Comparison of ENCODE assay signal across 28 mouse cellular contexts in the genomic region with DNA sequence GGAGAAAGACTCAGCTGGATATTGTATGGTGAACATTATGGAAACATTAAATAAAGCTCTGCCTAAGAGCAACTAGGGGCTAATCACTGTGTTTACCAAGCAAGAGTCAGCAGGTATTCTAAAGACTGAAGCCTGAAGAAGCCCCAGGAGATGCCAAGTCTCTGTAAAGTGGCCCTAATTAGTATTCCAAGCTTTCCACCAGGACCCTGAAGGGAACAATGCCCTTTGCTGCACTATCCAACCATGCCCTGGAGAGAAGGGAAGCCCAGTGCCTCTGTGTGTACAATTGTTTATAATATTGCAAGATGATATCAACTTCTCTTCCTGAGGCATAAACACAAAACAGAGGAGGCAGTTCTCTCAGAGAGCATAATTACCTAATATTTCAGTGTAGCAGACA.
A peak's percentile ranks its signal among the peaks of the same experiment; 100 is the strongest.
DNase-seq lines count a peak whose midpoint lies in the region; ATAC-seq and TF ChIP-seq lines count a peak whose summit lies in the region.
"Had no signal": no experiment of that assay in that cellular context is flagged by ENCODE, and none has a peak within 500 bp of the region (broad histone marks: within the 10 kb centered on the region; RNA-seq: fewer than 3 reads in every experiment).

No protein-coding gene starts in this region.

- no peak overlapping the region for H3K27ac ChIP-seq in hindbrain, postnatal 0 days
- no peak overlapping the region for H3K27ac ChIP-seq in hindbrain, embryonic 13.5 days
- no peak overlapping the region for H3K27ac ChIP-seq in midbrain, embryonic 15.5 days
- no peak overlapping the region for H3K27ac ChIP-seq in midbrain, embryonic 10.5 days (replicated peaks)
- H3K27ac ChIP-seq in neural tube, embryonic 15.5 days (replicated peaks): no peak overlapping the region
- H3K27ac ChIP-seq: forebrain, embryonic 10.5 days; forebrain, embryonic 13.5 days; heart, adult 2 months; heart, embryonic 10.5 days; heart, embryonic 13.5 days; hindbrain, embryonic 12.5 days had no signal

- no peaks in the 10 kb centered on the region for H3K36me3 ChIP-seq in hindbrain, postnatal 0 days (ENCODE audit: insufficient read depth, low read length)
- H3K36me3 ChIP-seq in hindbrain, embryonic 13.5 days: no peaks in the 10 kb centered on the region
- H3K36me3 ChIP-seq in midbrain, embryonic 15.5 days (replicated peaks): no peaks in the 10 kb centered on the region
- no peaks in the 10 kb centered on the region for H3K36me3 ChIP-seq in midbrain, embryonic 10.5 days
- no peaks in the 10 kb centered on the region for H3K36me3 ChIP-seq in neural tube, embryonic 15.5 days
- H3K36me3 ChIP-seq: forebrain, embryonic 10.5 days; G1E; heart, embryonic 10.5 days; heart, embryonic 13.5 days; hindbrain, embryonic 12.5 days had no signal

- H3K4me2 ChIP-seq in hindbrain, postnatal 0 days (ENCODE audit: low read depth, low read length): no peak overlapping the region
- H3K4me2 ChIP-seq in hindbrain, embryonic 13.5 days: no peak overlapping the region
- H3K4me2 ChIP-seq in midbrain, embryonic 15.5 days: no peak overlapping the region
- H3K4me2 ChIP-seq in neural tube, embryonic 15.5 days: no peak overlapping the region
- H3K4me2 ChIP-seq: forebrain, embryonic 13.5 days; heart, embryonic 13.5 days; hindbrain, embryonic 12.5 days had no signal

- TF ChIP-seq CTCF in hindbrain, postnatal 0 days (IDR thresholded peaks at IDR 0.05; ENCODE audit: low read depth): no peak

- no peak overlapping the region for H3K4me3 ChIP-seq in hindbrain, postnatal 0 days (ENCODE audit: low read length)
- no peak overlapping the region for H3K4me3 ChIP-seq in hindbrain, embryonic 13.5 days
- no peak overlapping the region for H3K4me3 ChIP-seq in midbrain, embryonic 15.5 days
- no peak overlapping the region for H3K4me3 ChIP-seq in midbrain, embryonic 10.5 days
- H3K4me3 ChIP-seq in neural tube, embryonic 15.5 days (replicated peaks): no peak overlapping the region
- H3K4me3 ChIP-seq: forebrain, embryonic 10.5 days; forebrain, embryonic 13.5 days; heart, adult 2 months; heart, embryonic 10.5 days; heart, embryonic 13.5 days; hindbrain, embryonic 12.5 days had no signal

- H3K9me3 ChIP-seq in hindbrain, postnatal 0 days (ENCODE audit: low read length): no peaks in the 10 kb centered on the region
- H3K9me3 ChIP-seq in hindbrain, embryonic 13.5 days: no peaks in the 10 kb centered on the region
- H3K9me3 ChIP-seq in midbrain, embryonic 15.5 days: no peaks in the 10 kb centered on the region
- no peaks in the 10 kb centered on the region for H3K9me3 ChIP-seq in midbrain, embryonic 10.5 days (replicated peaks)
- no peaks in the 10 kb centered on the region for H3K9me3 ChIP-seq in neural tube, embryonic 15.5 days (replicated peaks)
- H3K9me3 ChIP-seq: forebrain, embryonic 10.5 days; forebrain, embryonic 13.5 days; heart, embryonic 10.5 days; heart, embryonic 13.5 days; hindbrain, embryonic 12.5 days had no signal

- ATAC-seq in hindbrain, postnatal 0 days: peak; percentile 29; the same call in 1 of the 2 replicates
- ATAC-seq in hindbrain, embryonic 13.5 days (ENCODE audit: low FRiP score): no peak
- ATAC-seq in midbrain, embryonic 15.5 days (replicated peaks): 0 out of 2 replicates have a peak, but pooled peaks have one; percentile 58
- ATAC-seq in neural tube, embryonic 15.5 days (ENCODE audit: low FRiP score): peak; percentile 35; the same call in 1 of the 2 replicates
- ATAC-seq: forebrain, embryonic 13.5 days; forebrain, embryonic 16.5 days; Patski had no signal

- DNase-seq in hindbrain, postnatal 0 days (ENCODE audit: low spot score): no peak
- DNase-seq in lung, postnatal 10 days: peak; percentile 10
- no peak for DNase-seq in lung, adult 18-20 months
- no peak for DNase-seq in midbrain, embryonic 10.5 days (ENCODE audit: low spot score)
- DNase-seq in neural tube, embryonic 10.5 days (ENCODE audit: extremely low spot score, low spot score): no peak
- DNase-seq: adrenal gland, postnatal 10 days; adrenal gland, postnatal 36 days; B cell, adult 2 months; cerebellum, adult 18-20 months; cerebellum, adult 9-10 months; cerebellum, postnatal 14 days; gastrocnemius, postnatal 10 days; gastrocnemius, postnatal 36 days; heart, adult 2 months; heart, postnatal 14 days; heart, postnatal 4 days had no signal

- no peak overlapping the region for H3K9ac ChIP-seq in hindbrain, postnatal 0 days (replicated peaks; ENCODE audit: low read length)
- H3K9ac ChIP-seq in hindbrain, embryonic 13.5 days: no peak overlapping the region
- H3K9ac ChIP-seq in midbrain, embryonic 15.5 days: no peak overlapping the region
- no peak overlapping the region for H3K9ac ChIP-seq in neural tube, embryonic 15.5 days (replicated peaks)
- H3K9ac ChIP-seq: forebrain, embryonic 13.5 days; heart, embryonic 13.5 days; hindbrain, embryonic 12.5 days had no signal

- no peaks in the 10 kb centered on the region for H3K27me3 ChIP-seq in hindbrain, postnatal 0 days (ENCODE audit: insufficient read depth, low read length)
- H3K27me3 ChIP-seq in hindbrain, embryonic 13.5 days: no peaks in the 10 kb centered on the region
- no peaks in the 10 kb centered on the region for H3K27me3 ChIP-seq in midbrain, embryonic 15.5 days (replicated peaks)
- no peaks in the 10 kb centered on the region for H3K27me3 ChIP-seq in midbrain, embryonic 10.5 days (ENCODE audit: low read depth, poor library complexity, severe bottlenecking)
- no peaks in the 10 kb centered on the region for H3K27me3 ChIP-seq in neural tube, embryonic 15.5 days (replicated peaks)
- H3K27me3 ChIP-seq: CH12.LX; forebrain, embryonic 13.5 days; heart, embryonic 13.5 days; hindbrain, embryonic 12.5 days; Patski had no signal

- no peaks in the 10 kb centered on the region for H3K4me1 ChIP-seq in hindbrain, postnatal 0 days (ENCODE audit: insufficient read depth, low read length)
- peaks cover 7% of the 10 kb centered on the region for H3K4me1 ChIP-seq in hindbrain, embryonic 13.5 days (replicated peaks)
- no peaks in the 10 kb centered on the region for H3K4me1 ChIP-seq in midbrain, embryonic 15.5 days
- H3K4me1 ChIP-seq in midbrain, embryonic 10.5 days: 0 out of 2 replicates have a peak, but pooled peaks cover 3% of the 10 kb centered on the region
- no peaks in the 10 kb centered on the region for H3K4me1 ChIP-seq in neural tube, embryonic 15.5 days
- H3K4me1 ChIP-seq: forebrain, embryonic 13.5 days; heart, embryonic 10.5 days; heart, embryonic 13.5 days; hindbrain, embryonic 12.5 days had no signal
